Mouse (Mus musculus): ENCODE results near the gene Chst5.
"Not testable (repeated sequence)": the region's sequence is repeated elsewhere in the genome, so short reads cannot be mapped to it uniquely, and the experiment has no call there.

DNA sequence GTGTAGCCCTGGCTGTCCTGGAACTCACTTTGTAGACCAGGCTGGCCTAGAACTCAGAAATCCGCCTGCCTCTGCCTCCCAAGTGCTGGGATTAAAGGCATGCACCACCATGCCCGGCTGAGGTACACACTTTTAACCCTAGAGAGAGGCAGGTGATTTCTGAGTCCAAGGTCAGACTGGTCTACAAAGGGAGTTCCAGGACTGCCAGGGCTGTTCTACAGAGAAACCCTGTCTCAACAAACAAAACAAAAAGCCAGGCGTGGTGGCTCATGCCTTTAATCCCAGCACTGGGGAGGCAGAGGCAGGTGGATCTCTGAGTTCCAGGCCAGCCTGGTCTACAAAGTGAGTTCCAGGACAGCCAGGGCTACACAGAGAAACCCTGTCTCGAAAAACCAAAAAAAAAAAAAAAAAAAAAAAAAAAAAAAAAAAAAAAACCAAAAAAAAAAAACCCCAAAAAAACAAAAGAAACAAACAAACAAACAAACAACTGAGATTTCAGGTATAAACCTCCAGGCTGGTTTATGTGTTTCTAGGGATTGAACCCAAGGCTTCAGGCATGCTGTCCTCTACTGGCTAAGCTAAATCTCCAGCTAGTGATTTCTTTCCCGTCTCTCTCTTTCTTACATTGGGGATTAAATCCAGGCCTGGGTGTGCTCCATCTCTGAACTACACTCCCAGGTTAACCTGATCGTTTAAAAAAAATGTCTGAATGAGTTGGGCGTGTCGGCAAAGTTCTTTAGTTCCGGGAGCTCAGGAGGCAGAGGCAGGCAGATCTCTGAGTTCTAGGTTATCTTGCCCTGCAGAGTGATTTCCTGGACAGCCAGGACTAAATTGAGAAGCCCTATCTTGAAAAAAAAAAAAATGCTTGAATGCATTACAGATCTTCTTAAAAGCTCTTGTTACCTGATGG, 28.1 kb upstream of the Chst5 start:
- TF ChIP-seq CTCF (IDR thresholded peaks at IDR 0.05; ENCODE audit: control insufficient read depth, insufficient read depth, low read length); POLR2A (IDR thresholded peaks at IDR 0.05; ENCODE audit: borderline replicate concordance, control insufficient read depth, low read depth, low read length): not testable (repeated sequence)
